Mouse (Mus musculus): ENCODE measurements around the gene Cop1. TPM values are rescaled to one million over a fixed set of nuclear protein-coding genes. Genes with fewer than 3 reads are reported as not detected.
A peak's percentile ranks its signal among the peaks of the same experiment; 100 is the strongest.

The Cop1 gene
- polyA plus RNA-seq, 1 experiment from 2014 or later = 80.9 TPM

DNA sequence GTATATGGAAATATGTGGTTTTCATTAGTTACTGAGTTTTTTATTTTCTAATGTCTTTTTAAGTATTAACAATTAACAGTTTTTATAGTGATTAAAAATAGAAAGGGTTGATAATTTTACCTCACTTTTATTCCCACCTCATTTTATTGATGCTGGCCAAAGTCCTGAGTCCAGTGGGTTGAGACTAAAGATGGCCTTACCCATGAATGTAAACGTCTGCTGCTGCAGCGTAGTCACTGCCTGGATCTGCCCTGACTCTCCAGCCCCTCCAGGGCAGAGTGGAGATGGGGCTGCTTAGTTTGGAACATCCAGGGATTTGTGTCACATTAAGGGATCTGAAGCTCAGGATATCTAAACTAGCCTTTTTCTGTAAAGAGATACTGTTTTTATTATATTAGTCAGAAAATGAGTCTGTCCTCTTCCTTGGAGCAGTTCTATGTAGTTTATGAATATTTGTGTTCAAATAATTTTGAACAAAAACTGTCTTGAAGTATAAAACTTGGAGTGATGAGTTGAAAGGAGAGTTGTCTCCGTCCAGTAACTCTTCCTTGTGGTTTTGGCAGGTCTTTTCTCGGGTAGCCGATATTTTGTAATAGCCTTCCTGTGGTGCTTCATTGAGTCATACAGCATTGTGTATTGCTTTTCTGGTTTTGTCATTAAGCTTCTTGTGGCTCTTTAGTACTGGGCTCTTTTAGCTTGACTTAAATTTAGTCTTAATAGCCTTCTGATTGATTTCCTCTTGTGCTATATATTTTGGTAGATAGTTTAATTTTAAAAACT, 23.0 kb downstream of the Cop1 start:
- DNase-seq (ENCODE audit: low spot score) (no peak), ATAC-seq (ENCODE audit: low read depth) (no peak)
- Histone ChIP-seq H3K4me1 (ENCODE audit: control insufficient read depth, insufficient read depth, low read length) (no peaks in the 10 kb centered on the region), H3K9me3 (ENCODE audit: control insufficient read depth, low read length) (no peaks in the 10 kb centered on the region), H3K4me2 (ENCODE audit: low read depth, low read length) (no peak overlapping the region), H3K27me3 (replicated peaks; ENCODE audit: control insufficient read depth, insufficient read depth, low read length) (no peaks in the 10 kb centered on the region), H3K27ac (replicated peaks; ENCODE audit: low read depth, low read length) (no peak overlapping the region), H3K9ac (ENCODE audit: low read depth, low read length) (no peak overlapping the region), H3K4me3 (ENCODE audit: low read depth, low read length) (no peak overlapping the region), H3K36me3 (ENCODE audit: control insufficient read depth, insufficient read depth, low read length) (peaks cover 39% of the 10 kb centered on the region)
- WGBS = 87% methylated on average over 5 of the region's 5 CpGs

DNA sequence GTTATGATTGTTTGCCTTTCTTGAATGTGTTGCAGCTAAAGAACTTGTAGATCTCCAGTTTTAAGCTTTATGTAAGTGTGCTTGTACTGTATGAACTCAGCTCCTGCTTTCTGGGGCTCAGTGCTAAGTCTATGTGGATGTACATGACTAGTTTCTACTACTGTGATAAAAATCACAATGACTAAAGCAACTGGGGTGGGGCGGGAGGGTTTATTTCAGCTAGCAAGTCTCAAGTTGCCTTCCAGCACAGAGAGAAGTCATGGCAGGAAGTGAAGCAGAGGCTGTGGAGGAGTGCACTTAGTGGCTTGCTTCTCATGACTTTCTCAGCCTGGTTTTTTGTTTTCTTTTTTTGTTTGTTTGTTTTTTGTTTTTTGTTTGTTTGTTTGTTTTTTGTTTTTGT, 24.4 kb downstream of the Cop1 start:
- no peaks in the 10 kb centered on the region for H3K27me3 ChIP-seq (replicated peaks; ENCODE audit: control insufficient read depth, insufficient read depth, low read length)
- no peaks in the 10 kb centered on the region for H3K9me3 ChIP-seq (ENCODE audit: control insufficient read depth, low read length)
- peaks cover 42% of the 10 kb centered on the region for H3K36me3 ChIP-seq (ENCODE audit: control insufficient read depth, insufficient read depth, low read length)
- DNase-seq (ENCODE audit: low spot score) (no peak), ATAC-seq (ENCODE audit: low read depth) (no peak)
- WGBS = 87% methylated on average over 1 of the region's 1 CpGs
- H3K4me1 ChIP-seq (ENCODE audit: control insufficient read depth, insufficient read depth, low read length) = no peaks in the 10 kb centered on the region
- no peak overlapping the region for H3K4me3 ChIP-seq (ENCODE audit: low read depth, low read length)
- no peak overlapping the region for H3K4me2 ChIP-seq (ENCODE audit: low read depth, low read length)
- no peak overlapping the region for H3K9ac ChIP-seq (ENCODE audit: low read depth, low read length)
- no peak overlapping the region for H3K27ac ChIP-seq (replicated peaks; ENCODE audit: low read depth, low read length)

DNA sequence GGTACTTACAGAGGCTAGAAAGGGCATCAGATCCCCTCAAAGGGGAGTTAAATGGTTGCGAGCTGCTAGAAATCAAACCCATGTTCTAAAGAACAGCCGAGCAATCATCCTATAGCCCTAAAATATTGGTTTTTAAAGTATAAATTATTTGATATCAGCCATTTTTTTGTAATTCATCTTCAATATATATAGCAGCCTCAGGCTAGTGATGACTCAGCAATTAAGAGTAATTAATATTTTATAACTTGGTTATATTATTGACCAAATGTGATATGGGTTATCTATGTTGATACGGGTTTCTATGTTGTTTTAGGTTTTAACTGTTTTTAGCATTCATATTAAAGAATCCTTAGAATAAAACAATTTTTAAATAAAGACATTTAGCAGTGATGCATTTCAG, 31.7 kb downstream of the Cop1 start:
- WGBS = 96% methylated on average over 3 of the region's 3 CpGs

DNA sequence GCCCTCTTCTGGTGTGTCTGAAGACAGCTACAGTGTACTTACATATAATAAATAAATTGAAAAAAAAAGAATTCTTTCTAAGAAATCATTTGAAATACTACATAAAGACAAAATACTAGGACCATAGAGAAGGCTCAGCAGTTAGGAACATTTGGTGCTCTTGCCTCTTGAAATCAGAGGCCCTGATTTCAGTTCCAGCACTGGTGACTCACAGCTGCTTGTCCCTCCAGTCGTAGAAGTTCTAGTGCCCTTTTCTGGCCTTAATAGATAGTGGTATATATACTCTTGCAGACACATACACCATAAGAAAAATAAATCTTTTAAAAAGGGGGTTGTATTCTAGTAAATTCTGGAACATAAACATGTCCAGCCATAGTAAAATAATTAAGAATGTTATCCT, 48.0 kb downstream of the Cop1 start:
- Histone ChIP-seq H3K4me2 (ENCODE audit: low read depth, low read length) (no peak overlapping the region), H3K27me3 (replicated peaks; ENCODE audit: control insufficient read depth, insufficient read depth, low read length) (no peaks in the 10 kb centered on the region), H3K9ac (ENCODE audit: low read depth, low read length) (no peak overlapping the region), H3K4me3 (ENCODE audit: low read depth, low read length) (no peak overlapping the region), H3K9me3 (ENCODE audit: control insufficient read depth, low read length) (no peaks in the 10 kb centered on the region), H3K27ac (replicated peaks; ENCODE audit: low read depth, low read length) (no peak overlapping the region), H3K4me1 (ENCODE audit: control insufficient read depth, insufficient read depth, low read length) (no peaks in the 10 kb centered on the region), H3K36me3 (ENCODE audit: control insufficient read depth, insufficient read depth, low read length) (peaks cover 33% of the 10 kb centered on the region)
- ATAC-seq (ENCODE audit: low read depth) (no peak), DNase-seq (ENCODE audit: low spot score) (no peak)
- 89% methylated on average over 1 of the region's 1 CpGs for WGBS

More for the DNA sequence above, 31.7 kb downstream of the Cop1 start:
- peaks cover 28% of the 10 kb centered on the region for H3K36me3 ChIP-seq (ENCODE audit: control insufficient read depth, insufficient read depth, low read length)
- no peak overlapping the region for H3K4me3 ChIP-seq (ENCODE audit: low read depth, low read length)
- no peaks in the 10 kb centered on the region for H3K4me1 ChIP-seq (ENCODE audit: control insufficient read depth, insufficient read depth, low read length)
- no peak for ATAC-seq (ENCODE audit: low read depth)
- no peaks in the 10 kb centered on the region for H3K27me3 ChIP-seq (replicated peaks; ENCODE audit: control insufficient read depth, insufficient read depth, low read length)
- DNase-seq (ENCODE audit: low spot score) = no peak
- H3K9me3 ChIP-seq (ENCODE audit: control insufficient read depth, low read length) = no peaks in the 10 kb centered on the region
- no peak overlapping the region for H3K4me2 ChIP-seq (ENCODE audit: low read depth, low read length)
- H3K9ac ChIP-seq (ENCODE audit: low read depth, low read length) = no peak overlapping the region
- no peak overlapping the region for H3K27ac ChIP-seq (replicated peaks; ENCODE audit: low read depth, low read length)

DNA sequence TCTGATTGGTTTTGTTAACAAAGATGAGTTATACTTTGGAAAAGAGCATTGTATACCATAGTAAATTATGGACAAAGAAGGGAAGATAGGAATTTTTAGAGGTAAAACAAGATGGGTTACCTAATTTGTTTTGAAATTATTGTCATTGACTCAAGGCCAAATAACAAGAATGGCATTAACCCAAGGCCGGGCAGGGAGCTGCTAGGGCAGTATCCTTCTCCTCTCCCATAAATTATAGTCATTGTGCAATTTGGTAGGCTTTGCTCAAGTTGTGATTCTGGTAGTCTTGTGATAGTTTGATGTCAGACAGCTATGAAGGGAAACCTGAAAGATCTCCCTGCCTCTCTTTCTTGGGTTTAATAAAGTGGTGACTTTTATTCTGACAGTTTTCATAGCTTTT, 49.7 kb downstream of the Cop1 start:
- Histone ChIP-seq H3K9ac (ENCODE audit: low read depth, low read length) (no peak overlapping the region), H3K4me2 (ENCODE audit: low read depth, low read length) (no peak overlapping the region), H3K36me3 (ENCODE audit: control insufficient read depth, insufficient read depth, low read length) (peaks cover 37% of the 10 kb centered on the region), H3K9me3 (ENCODE audit: control insufficient read depth, low read length) (no peaks in the 10 kb centered on the region), H3K27ac (replicated peaks; ENCODE audit: low read depth, low read length) (no peak overlapping the region), H3K4me1 (ENCODE audit: control insufficient read depth, insufficient read depth, low read length) (no peaks in the 10 kb centered on the region), H3K27me3 (replicated peaks; ENCODE audit: control insufficient read depth, insufficient read depth, low read length) (no peaks in the 10 kb centered on the region), H3K4me3 (ENCODE audit: low read depth, low read length) (no peak overlapping the region)
- DNase-seq (ENCODE audit: low spot score) = no peak
- WGBS = 77% methylated on average over 1 of the region's 1 CpGs
- ATAC-seq (ENCODE audit: low read depth) = no peak

DNA sequence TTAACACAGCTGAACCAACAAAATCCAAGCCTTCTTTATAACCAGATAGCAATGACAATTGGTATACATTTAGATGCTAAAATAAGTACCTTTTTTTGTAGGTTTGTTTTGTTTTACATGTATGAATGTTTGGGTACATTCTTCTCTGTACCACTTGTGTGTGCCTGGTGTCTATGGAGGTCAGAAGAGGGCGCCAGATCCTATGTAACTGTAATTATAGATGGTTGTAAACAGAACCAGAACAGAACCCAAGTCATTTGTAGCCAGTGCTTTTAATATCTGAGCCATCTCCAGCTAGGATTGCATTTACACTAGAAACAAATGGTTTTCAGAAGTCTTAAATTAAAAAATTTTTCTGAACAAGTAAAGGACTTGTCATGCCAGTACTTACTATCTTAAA, 54.7 kb downstream of the Cop1 start:
- 52% methylated on average over 1 of the region's 1 CpGs for WGBS
- no peaks in the 10 kb centered on the region for H3K4me1 ChIP-seq (ENCODE audit: control insufficient read depth, insufficient read depth, low read length)
- H3K27me3 ChIP-seq (replicated peaks; ENCODE audit: control insufficient read depth, insufficient read depth, low read length) = no peaks in the 10 kb centered on the region
- ATAC-seq (ENCODE audit: low read depth) (no peak), DNase-seq (ENCODE audit: low spot score) (no peak)
- H3K36me3 ChIP-seq (ENCODE audit: control insufficient read depth, insufficient read depth, low read length) = peaks cover 36% of the 10 kb centered on the region
- H3K4me3 ChIP-seq (ENCODE audit: low read depth, low read length) = no peak overlapping the region
- H3K27ac ChIP-seq (replicated peaks; ENCODE audit: low read depth, low read length) = no peak overlapping the region
- H3K9ac ChIP-seq (ENCODE audit: low read depth, low read length) = no peak overlapping the region
- H3K9me3 ChIP-seq (ENCODE audit: control insufficient read depth, low read length) = no peaks in the 10 kb centered on the region
- no peak overlapping the region for H3K4me2 ChIP-seq (ENCODE audit: low read depth, low read length)

DNA sequence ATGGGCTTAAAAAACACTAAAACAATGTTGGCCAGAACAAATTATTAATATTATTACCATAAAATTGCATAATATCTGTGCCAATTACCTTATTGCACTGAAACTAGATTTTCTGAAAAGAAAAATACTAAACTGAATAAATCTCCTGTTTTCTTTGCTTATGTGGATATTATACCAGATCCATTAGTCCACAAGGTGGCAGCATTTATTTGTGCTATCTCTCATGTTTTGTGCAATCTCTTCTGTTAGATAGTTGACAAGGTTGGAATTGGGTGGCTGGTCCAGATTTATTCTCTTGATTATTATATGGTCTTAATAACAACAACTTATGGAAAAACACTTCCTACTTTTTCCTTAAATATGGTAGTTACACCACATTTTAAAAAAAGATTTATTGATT, 58.1 kb downstream of the Cop1 start:
- Histone ChIP-seq H3K9me3 (ENCODE audit: control insufficient read depth, low read length) (no peaks in the 10 kb centered on the region), H3K4me2 (ENCODE audit: low read depth, low read length) (no peak overlapping the region), H3K36me3 (ENCODE audit: control insufficient read depth, insufficient read depth, low read length) (peaks cover 30% of the 10 kb centered on the region), H3K9ac (ENCODE audit: low read depth, low read length) (no peak overlapping the region), H3K27ac (replicated peaks; ENCODE audit: low read depth, low read length) (no peak overlapping the region), H3K4me3 (ENCODE audit: low read depth, low read length) (no peak overlapping the region), H3K27me3 (replicated peaks; ENCODE audit: control insufficient read depth, insufficient read depth, low read length) (no peaks in the 10 kb centered on the region), H3K4me1 (ENCODE audit: control insufficient read depth, insufficient read depth, low read length) (no peaks in the 10 kb centered on the region)
- ATAC-seq (ENCODE audit: low read depth) = no peak
- peak; percentile 49 for DNase-seq (ENCODE audit: low spot score)

DNA sequence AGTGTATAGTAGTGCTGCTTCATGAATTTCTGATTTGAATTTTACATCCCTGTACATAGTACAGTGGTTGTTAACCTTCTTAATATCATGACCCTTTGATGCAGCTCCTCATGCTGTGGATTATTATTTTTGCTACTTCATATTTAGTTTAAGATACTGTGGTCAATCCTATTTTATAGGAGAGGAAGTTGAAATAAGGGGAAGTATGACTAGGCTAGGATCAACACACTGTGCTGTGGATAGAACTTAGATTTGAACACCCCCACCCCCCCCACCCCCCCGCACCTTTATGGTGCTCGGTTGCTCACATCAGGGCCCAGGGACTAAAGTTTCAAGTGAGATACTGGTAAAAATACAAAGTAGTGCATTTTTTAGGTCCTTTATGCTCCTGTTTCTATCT, 58.7 kb downstream of the Cop1 start:
- 98% methylated on average over 2 of the region's 2 CpGs for WGBS
- Histone ChIP-seq H3K36me3 (ENCODE audit: control insufficient read depth, insufficient read depth, low read length) (peaks cover 28% of the 10 kb centered on the region), H3K4me1 (ENCODE audit: control insufficient read depth, insufficient read depth, low read length) (no peaks in the 10 kb centered on the region), H3K4me3 (ENCODE audit: low read depth, low read length) (no peak overlapping the region), H3K4me2 (ENCODE audit: low read depth, low read length) (no peak overlapping the region), H3K9ac (ENCODE audit: low read depth, low read length) (no peak overlapping the region), H3K27ac (replicated peaks; ENCODE audit: low read depth, low read length) (no peak overlapping the region), H3K27me3 (replicated peaks; ENCODE audit: control insufficient read depth, insufficient read depth, low read length) (no peaks in the 10 kb centered on the region), H3K9me3 (ENCODE audit: control insufficient read depth, low read length) (no peaks in the 10 kb centered on the region)
- DNase-seq (ENCODE audit: low spot score) (no peak), ATAC-seq (ENCODE audit: low read depth) (no peak)

DNA sequence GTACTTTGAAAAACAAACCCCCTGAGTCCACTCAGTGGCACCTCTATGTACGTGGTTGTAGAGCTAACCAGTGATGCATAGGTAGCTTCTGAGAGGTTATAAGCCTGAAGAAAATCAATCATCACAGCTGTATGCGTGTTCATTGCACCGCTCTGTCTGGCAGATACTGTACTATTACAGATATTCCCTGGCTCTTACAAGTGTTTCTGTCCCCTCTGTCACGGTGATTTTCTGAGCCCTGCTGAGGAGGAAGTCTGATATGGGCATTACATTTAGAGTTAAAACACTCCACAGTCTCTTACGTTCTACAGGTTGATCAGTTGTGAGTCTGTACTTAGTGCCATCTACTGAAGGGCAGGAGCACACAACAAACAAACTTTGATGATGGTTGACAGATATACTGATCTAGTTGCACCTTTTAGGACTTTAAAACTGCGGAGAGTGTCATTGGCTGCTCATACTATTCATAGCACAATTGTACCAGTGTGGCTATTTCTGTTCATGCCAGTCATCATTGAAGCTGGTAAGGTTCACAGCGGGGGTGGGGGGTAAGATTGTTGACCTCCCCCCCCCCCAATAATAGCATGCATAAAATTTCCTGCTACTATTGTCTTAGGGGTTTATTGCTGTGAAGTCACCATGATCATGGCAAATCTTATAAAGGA, 69.4 kb downstream of the Cop1 start:
- no peaks in the 10 kb centered on the region for H3K9me3 ChIP-seq (ENCODE audit: control insufficient read depth, low read length)
- no peak overlapping the region for H3K4me2 ChIP-seq (ENCODE audit: low read depth, low read length)
- WGBS = 95% methylated on average over 7 of the region's 7 CpGs
- no peak overlapping the region for H3K9ac ChIP-seq (ENCODE audit: low read depth, low read length)
- DNase-seq (ENCODE audit: low spot score) (no peak), ATAC-seq (ENCODE audit: low read depth) (no peak)
- peaks cover 10% of the 10 kb centered on the region for H3K36me3 ChIP-seq (ENCODE audit: control insufficient read depth, insufficient read depth, low read length)
- H3K4me1 ChIP-seq (ENCODE audit: control insufficient read depth, insufficient read depth, low read length) = no peaks in the 10 kb centered on the region
- no peak overlapping the region for H3K4me3 ChIP-seq (ENCODE audit: low read depth, low read length)
- H3K27ac ChIP-seq (replicated peaks; ENCODE audit: low read depth, low read length) = no peak overlapping the region
- H3K27me3 ChIP-seq (replicated peaks; ENCODE audit: control insufficient read depth, insufficient read depth, low read length) = no peaks in the 10 kb centered on the region
